Mouse (Mus musculus) MEL (cell line): ENCODE results near the gene Selenon. TPM values are rescaled to one million over a fixed set of nuclear protein-coding genes. Genes with fewer than 3 reads are reported as not detected.

Source experiments
- DNase-seq: peaks from one replicate; pipeline ENCODE4 v3.0.0; 2011; ENCODE audit warnings: low read depth, low spot score
- H3K27ac ChIP-seq: 2 replicates; pipeline ENCODE4 v1.5.1; 2012; ENCODE audit warnings: low read depth, mild to moderate bottlenecking, control low read depth, low read length, moderate library complexity; ENCODE audit not compliant: control insufficient read depth
- H3K27me3 ChIP-seq, 2 experiments: fragments of 150-350 bp in 1 of 2; sonication (generic) in 1 of 2; 2 replicates each; pipeline ENCODE4 v1.6.1; 2012; ENCODE audit warnings: low read length in 2 of 2, mild to moderate bottlenecking in 2 of 2, improper control_type of control experiment in 1 of 2, moderate library complexity in 1 of 2; ENCODE audit not compliant: insufficient read depth in 2 of 2, control insufficient read depth in 1 of 2
- H3K36me3 ChIP-seq, 2 experiments: 2 replicates each; pipeline ENCODE4 v1.6.1; 2012 to 2014; ENCODE audit warnings: low read length in 2 of 2, improper control_type of control experiment in 1 of 2, inconsistent platforms in 1 of 2, mild to moderate bottlenecking in 1 of 2; ENCODE audit not compliant: insufficient read depth in 2 of 2, control insufficient read depth in 1 of 2
- H3K4me1 ChIP-seq, 2 experiments: fragments of 150-350 bp in 1 of 2; sonication (generic) in 1 of 2; 2 replicates each; pipeline ENCODE4 v1.6.1; 2012; ENCODE audit warnings: low read length in 2 of 2, improper control_type of control experiment in 1 of 2, mild to moderate bottlenecking in 1 of 2; ENCODE audit not compliant: insufficient read depth in 2 of 2, control insufficient read depth in 1 of 2
- H3K4me3 ChIP-seq, 2 experiments: fragments of 150-350 bp in 1 of 2; sonication (generic) in 1 of 2; 2 replicates each; pipeline ENCODE4 v1.5.1; 2012; ENCODE audit warnings: low read depth in 2 of 2, low read length in 2 of 2, mild to moderate bottlenecking in 2 of 2, moderate library complexity in 2 of 2, control low read depth in 1 of 2, improper control_type of control experiment in 1 of 2; ENCODE audit not compliant: control insufficient read depth in 1 of 2, insufficient read depth in 1 of 2
- H3K79me2 ChIP-seq: 2 replicates; pipeline ENCODE4 v1.6.1; 2012; ENCODE audit warnings: mild to moderate bottlenecking, low read length, moderate library complexity; ENCODE audit not compliant: control insufficient read depth, poor library complexity, insufficient read depth
- H3K9ac ChIP-seq: 2 replicates; pipeline ENCODE4 v1.6.1; 2012; ENCODE audit warnings: low read depth, mild to moderate bottlenecking, control low read depth, low read length, moderate library complexity; ENCODE audit not compliant: control insufficient read depth, poor library complexity, severe bottlenecking
- H3K9me3 ChIP-seq: fragments of 150-350 bp; sonication (generic); replicated peaks from 2 replicates; pipeline ENCODE4 v1.6.1; 2012; ENCODE audit warnings: mild to moderate bottlenecking, low read length, improper control_type of control experiment, moderate library complexity; ENCODE audit not compliant: insufficient read depth
- CTCF ChIP-seq, 3 experiments: IDR thresholded peaks in 2 of 3; conservative IDR thresholded peaks in 1 of 3; 2 replicates each; pipeline ENCODE4 v1.5.1; 2011 to 2012; ENCODE audit warnings: low read length in 3 of 3, low read depth in 2 of 3, mild to moderate bottlenecking in 2 of 3, improper control_type of control experiment in 1 of 3, inconsistent platforms in 1 of 3, mixed read lengths in 1 of 3, moderate library complexity in 1 of 3; ENCODE audit not compliant: control insufficient read depth in 1 of 3, insufficient read depth in 1 of 3, poor library complexity in 1 of 3, severe bottlenecking in 1 of 3
- EP300 ChIP-seq, 2 experiments: IDR thresholded peaks; 2 replicates each; pipeline ENCODE4 v1.6.1; 2011; ENCODE audit warnings: improper control_type of control experiment in 2 of 2, low read length in 2 of 2, low read depth in 1 of 2, mild to moderate bottlenecking in 1 of 2
- GATA1 ChIP-seq: IDR thresholded peaks from 2 replicates; pipeline ENCODE4 v1.6.1; 2011; ENCODE audit warnings: low read depth, low read length, improper control_type of control experiment
- HCFC1 ChIP-seq: IDR thresholded peaks from 2 replicates; pipeline ENCODE4 v1.6.1; 2012; ENCODE audit warnings: low read depth, mild to moderate bottlenecking, inconsistent platforms, low read length, improper control_type of control experiment, moderate library complexity
- KAT2A ChIP-seq: conservative IDR thresholded peaks from 2 replicates; pipeline ENCODE4 v1.6.1; 2012; ENCODE audit warnings: low read depth, low read length, improper control_type of control experiment, inconsistent platforms
- MAFK ChIP-seq: IDR thresholded peaks from 2 replicates; pipeline ENCODE4 v1.6.1; 2011; ENCODE audit warnings: low read depth, mild to moderate bottlenecking, low read length, improper control_type of control experiment, borderline replicate concordance
- MYB ChIP-seq: IDR thresholded peaks from 2 replicates; pipeline ENCODE4 v1.6.1; 2011; ENCODE audit warnings: mild to moderate bottlenecking, low read depth, low read length, improper control_type of control experiment
- MYC ChIP-seq: IDR thresholded peaks from 2 replicates; pipeline ENCODE4 v1.6.1; 2011; ENCODE audit warnings: low read depth, mild to moderate bottlenecking, low read length, improper control_type of control experiment, moderate library complexity
- NELFE ChIP-seq: IDR thresholded peaks from 2 replicates; pipeline ENCODE4 v1.6.1; 2011; ENCODE audit warnings: low read depth, low read length, improper control_type of control experiment
- POLR2A ChIP-seq, 2 experiments: IDR thresholded peaks; 2 replicates each; pipeline ENCODE4 v1.6.1; 2011 to 2012; ENCODE audit warnings: low read length in 2 of 2, mild to moderate bottlenecking in 2 of 2, control low read depth in 1 of 2, improper control_type of control experiment in 1 of 2, low read depth in 1 of 2, moderate library complexity in 1 of 2; ENCODE audit not compliant: control insufficient read depth in 1 of 2, insufficient read depth in 1 of 2, poor library complexity in 1 of 2
- POLR2AphosphoS2 ChIP-seq: IDR thresholded peaks from 2 replicates; pipeline ENCODE4 v1.6.1; 2011; ENCODE audit warnings: low read length, improper control_type of control experiment
- RAD21 ChIP-seq: IDR thresholded peaks from 2 replicates; pipeline ENCODE4 v1.6.1; 2011; ENCODE audit warnings: mild to moderate bottlenecking, low read depth, low read length, improper control_type of control experiment
- SMC3 ChIP-seq: IDR thresholded peaks from 2 replicates; pipeline ENCODE4 v1.6.1; 2011; ENCODE audit warnings: low read depth, low read length, improper control_type of control experiment
- TAL1 ChIP-seq: IDR thresholded peaks from 2 replicates; pipeline ENCODE4 v1.6.1; 2012; ENCODE audit warnings: mild to moderate bottlenecking, inconsistent platforms, low read length, moderate library complexity, mixed read lengths
- USF2 ChIP-seq, 2 experiments: IDR thresholded peaks; 2 replicates each; pipeline ENCODE4 v1.6.1; 2011 to 2012; ENCODE audit warnings: improper control_type of control experiment in 2 of 2, low read length in 2 of 2, borderline replicate concordance in 1 of 2, inconsistent platforms in 1 of 2, low read depth in 1 of 2, mild to moderate bottlenecking in 1 of 2; ENCODE audit not compliant: insufficient read depth in 1 of 2
- ZMIZ1 ChIP-seq: IDR thresholded peaks from 2 replicates; pipeline ENCODE4 v1.6.1; 2012; ENCODE audit warnings: low read depth, mild to moderate bottlenecking, inconsistent platforms, low read length, improper control_type of control experiment, moderate library complexity
- ZNF384 ChIP-seq: IDR thresholded peaks from 2 replicates; pipeline ENCODE4 v1.6.1; 2012; ENCODE audit warnings: low read depth, mild to moderate bottlenecking, inconsistent platforms, low read length, improper control_type of control experiment
- polyA plus RNA-seq, 2 experiments: library from polyadenylated mRNA; stranded (reverse) in 1 of 2; unstranded in 1 of 2; fragments of >175 nt in 1 of 2; fragments of >200 nt in 1 of 2; gene quantifications; 2 replicates each; pipeline versions ENCODE4 v1.2.1 to v1.2.4; 2012; ENCODE audit warnings: low replicate concordance in 2 of 2, low read depth in 1 of 2; ENCODE audit not compliant: insufficient read length in 2 of 2, insufficient read depth in 1 of 2, missing spikeins in 1 of 2
- total RNA-seq: library from RNA; depleted of rRNA; stranded (reverse); fragments of 300-350 nt; gene quantifications from 2 replicates; pipeline ENCODE4 v1.2.3, GENCODE M21; 2012

Selenon gene
- total and polyA plus RNA-seq, 3 experiments, result 2.9 to 16.3 TPM; not detected in 1

DNA sequence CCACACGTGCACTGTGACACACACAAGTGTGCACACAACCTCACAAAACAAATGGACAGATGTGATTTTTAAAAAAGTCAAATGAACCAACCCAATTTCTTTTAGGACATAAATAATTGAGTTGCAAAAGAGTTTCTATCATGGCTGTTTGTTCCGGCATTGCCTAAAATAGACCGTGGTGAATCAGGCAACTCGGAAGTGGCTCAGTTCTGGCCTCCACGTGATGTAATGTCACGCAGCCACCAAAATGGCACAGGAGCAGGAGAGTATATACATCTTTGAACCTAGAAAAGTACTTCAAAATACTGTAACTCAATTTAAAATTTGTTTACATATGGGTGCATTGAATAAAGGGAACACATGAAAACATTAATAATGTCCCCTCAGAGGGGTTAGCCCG, 34.2 kb upstream of the Selenon start:
- no peak overlapping the region for H3K27ac ChIP-seq
- H3K9me3 ChIP-seq, result no peaks in the 10 kb centered on the region
- no peak for DNase-seq
- no peaks in the 10 kb centered on the region for H3K36me3 ChIP-seq
- H3K4me1 ChIP-seq, result no peaks in the 10 kb centered on the region
- no peaks in the 10 kb centered on the region for H3K27me3 ChIP-seq
- no peak overlapping the region for H3K9ac ChIP-seq
- TF ChIP-seq USF2 (IDR thresholded peaks at IDR 0.05; ENCODE audit: borderline replicate concordance in 1 of 2, insufficient read depth in 1 of 2, low read depth in 1 of 2, low read length in 2 of 2), result no peak
- no peak for TF ChIP-seq POLR2A (IDR thresholded peaks at IDR 0.05; ENCODE audit: control insufficient read depth in 1 of 2, insufficient read depth in 1 of 2, low read depth in 1 of 2, low read length in 2 of 2, poor library complexity in 1 of 2)
- H3K4me3 ChIP-seq, result no peak overlapping the region
- H3K79me2 ChIP-seq, result no peaks in the 10 kb centered on the region

DNA sequence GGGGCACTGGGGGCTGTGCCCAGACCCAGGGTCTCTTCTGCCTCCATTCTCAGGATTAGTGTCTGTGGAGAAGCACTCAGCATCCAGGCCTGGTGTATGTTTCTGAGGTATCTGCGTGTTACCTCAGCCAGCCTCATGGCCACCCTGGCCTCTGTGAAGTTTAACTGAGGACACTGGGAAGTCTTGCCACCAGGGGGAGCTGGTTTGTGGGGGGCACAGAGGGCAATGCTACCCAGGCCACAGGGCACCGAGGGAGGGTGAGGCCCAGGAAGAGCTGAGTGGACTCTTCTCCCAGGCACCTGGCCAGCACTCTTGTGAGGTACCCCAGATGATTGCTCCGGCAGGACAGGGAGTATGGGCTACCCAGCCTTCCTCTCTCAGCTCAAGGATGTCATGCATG, 31.5 kb upstream of the Selenon start:
- H3K4me3 ChIP-seq, result no peak overlapping the region
- TF ChIP-seq CTCF (IDR thresholded peaks at IDR 0.05 in 2 of 3, conservative IDR thresholded peaks at IDR 0.05 in 1 of 3; ENCODE audit: control insufficient read depth in 1 of 3, insufficient read depth in 1 of 3, low read depth in 2 of 3, low read length in 3 of 3, poor library complexity in 1 of 3, severe bottlenecking in 1 of 3) (peak; percentile 29 to 43 (median 32); a peak in 5 of 6 replicates), RAD21 (no peak), MAFK (no peak), ZMIZ1 (no peak), HCFC1 (no peak), NELFE (no peak), ZNF384 (no peak), MYC (no peak), MYB (no peak), SMC3 (peak; percentile 50), KAT2A (no peak), POLR2AphosphoS2 (no peak), GATA1 (no peak)
- no peaks in the 10 kb centered on the region; a peak in 1 of 4 replicates for H3K36me3 ChIP-seq
- H3K79me2 ChIP-seq, result no peaks in the 10 kb centered on the region
- peaks cover 0 to 8% of the 10 kb centered on the region in 2 experiments; a peak in 2 of 4 replicates for H3K4me1 ChIP-seq
- H3K9ac ChIP-seq, result no peak overlapping the region
- H3K27ac ChIP-seq, result no peak overlapping the region
- H3K9me3 ChIP-seq, result no peaks in the 10 kb centered on the region
- no peaks in the 10 kb centered on the region for H3K27me3 ChIP-seq
- DNase-seq, result no peak

DNA sequence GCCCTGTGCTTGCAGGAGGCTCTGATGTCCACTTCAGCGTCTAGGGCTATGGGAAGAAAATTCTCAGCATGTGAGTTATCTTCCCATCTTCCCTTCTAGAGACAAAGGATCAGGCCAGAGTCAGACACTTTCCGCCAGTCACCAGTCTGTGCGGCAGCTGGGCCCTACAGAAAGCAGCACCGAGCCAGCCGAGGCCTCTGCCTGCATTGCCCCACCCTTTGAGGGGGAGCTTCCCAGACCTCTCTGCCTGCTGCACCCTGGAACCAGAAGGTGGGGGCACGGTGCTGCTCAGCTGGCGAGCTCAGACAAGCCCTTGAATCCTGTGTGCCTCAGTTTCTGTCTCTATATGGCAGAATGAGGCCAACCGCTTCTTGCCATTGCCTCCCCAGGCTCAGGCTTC, 29.4 kb upstream of the Selenon start:
- no peak overlapping the region for H3K4me3 ChIP-seq
- H3K79me2 ChIP-seq, result no peaks in the 10 kb centered on the region
- H3K9me3 ChIP-seq, result no peaks in the 10 kb centered on the region
- no peak for DNase-seq
- no peaks in the 10 kb centered on the region for H3K27me3 ChIP-seq
- H3K36me3 ChIP-seq, result no peaks in the 10 kb centered on the region; a peak in 1 of 4 replicates
- H3K9ac ChIP-seq, result no peak overlapping the region
- TF ChIP-seq USF2 (IDR thresholded peaks at IDR 0.05; ENCODE audit: borderline replicate concordance in 1 of 2, insufficient read depth in 1 of 2, low read depth in 1 of 2, low read length in 2 of 2), result no peak
- TF ChIP-seq TAL1, result no peak
- no peak for TF ChIP-seq EP300 (IDR thresholded peaks at IDR 0.05; ENCODE audit: low read depth in 1 of 2, low read length in 2 of 2)
- H3K27ac ChIP-seq, result no peak overlapping the region
- H3K4me1 ChIP-seq, result peaks cover 0 to 11% of the 10 kb centered on the region in 2 experiments; a peak in 2 of 4 replicates
